Comparison of ENCODE assay signal across 18 mouse cellular contexts in genomic region chr7:100968376-100968775, GRCm38 (mm10). TPM values are rescaled to one million over a fixed set of nuclear protein-coding genes. Genes with fewer than 3 reads are reported as not detected.
"Had no signal": no experiment of that assay in that cellular context is flagged by ENCODE, and none has a peak within 500 bp of the region (broad histone marks: within the 10 kb centered on the region; RNA-seq: fewer than 3 reads in every experiment).

No protein-coding gene starts in this region.

- H3K9me3 ChIP-seq: neural tube, embryonic 12.5 days; neural tube, embryonic 13.5 days; neural tube, embryonic 15.5 days; stomach, embryonic 15.5 days had no signal

- H3K4me1 ChIP-seq: neural tube, embryonic 12.5 days; neural tube, embryonic 13.5 days; neural tube, embryonic 15.5 days; stomach, embryonic 15.5 days had no signal

- H3K27ac ChIP-seq: neural tube, embryonic 12.5 days; neural tube, embryonic 13.5 days; neural tube, embryonic 15.5 days; stomach, embryonic 15.5 days; stomach, postnatal 0 days had no signal

- H3K9ac ChIP-seq: neural tube, embryonic 12.5 days; neural tube, embryonic 13.5 days; neural tube, embryonic 15.5 days; stomach, embryonic 15.5 days had no signal

- H3K27me3 ChIP-seq: stomach, embryonic 15.5 days had no signal

- H3K36me3 ChIP-seq: neural tube, embryonic 12.5 days; neural tube, embryonic 13.5 days; neural tube, embryonic 15.5 days; stomach, embryonic 15.5 days had no signal

- H3K4me2 ChIP-seq: neural tube, embryonic 12.5 days; neural tube, embryonic 13.5 days; neural tube, embryonic 15.5 days; stomach, embryonic 15.5 days had no signal

- DNase-seq: retina, postnatal 1 day; right cerebral cortex, adult 18-20 months; right cerebral cortex, postnatal 14 days; right cerebral cortex, postnatal 25 days; right cerebral cortex, postnatal 4 days; spleen, adult 18-20 months; thymus, adult 18-20 months; thymus, adult 2 months; thymus, postnatal 14 days; thymus, postnatal 25 days; thymus, postnatal 36 days; thymus, postnatal 4 days had no signal

- H3K4me3 ChIP-seq: neural tube, embryonic 12.5 days; neural tube, embryonic 13.5 days; neural tube, embryonic 15.5 days; stomach, embryonic 15.5 days had no signal

RNA-seq across cellular contexts. Expression of gene P2ry2, which starts 44.3 kb away (rescaled TPM):
- polyA plus RNA-seq: neural tube, embryonic 14.5 days had no signal
